Mouse (Mus musculus) WW6 (cell line): ENCODE data around the gene Sppl2c.
"Not testable (repeated sequence)": the region's sequence is repeated elsewhere in the genome, so short reads cannot be mapped to it uniquely, and the experiment has no call there.

Source experiments
- DNase-seq: peaks from one replicate; pipeline ENCODE4 v3.0.0-alpha.2; 2013; ENCODE audit warnings: low read depth, low spot score

Gene Sppl2c

DNA sequence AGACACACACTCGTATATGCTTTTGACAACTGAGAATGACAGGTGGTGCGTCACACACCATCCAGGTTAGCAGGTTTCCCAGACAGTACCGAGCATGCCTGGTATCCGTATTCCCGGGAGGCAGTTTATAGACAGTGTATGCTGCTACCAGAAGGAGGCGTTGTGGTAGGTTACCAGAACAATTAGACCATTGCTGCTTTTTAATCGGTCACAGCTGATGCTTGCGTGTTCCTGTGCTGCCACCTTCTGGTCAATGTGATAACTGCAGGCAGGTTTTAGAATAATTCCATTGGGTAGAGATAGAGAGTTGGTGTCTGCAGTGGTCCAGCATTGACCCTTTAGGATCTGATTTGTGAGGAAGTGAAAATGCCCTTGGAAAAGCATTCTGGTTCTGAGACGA, 9.7 kb downstream of the Sppl2c start:
- peak; percentile 89 for DNase-seq

- no peak for DNase-seq
Measured at GRCm38 (mm10) chr11:104197861-104198260, 11.7 kb downstream of the Sppl2c start.

DNA sequence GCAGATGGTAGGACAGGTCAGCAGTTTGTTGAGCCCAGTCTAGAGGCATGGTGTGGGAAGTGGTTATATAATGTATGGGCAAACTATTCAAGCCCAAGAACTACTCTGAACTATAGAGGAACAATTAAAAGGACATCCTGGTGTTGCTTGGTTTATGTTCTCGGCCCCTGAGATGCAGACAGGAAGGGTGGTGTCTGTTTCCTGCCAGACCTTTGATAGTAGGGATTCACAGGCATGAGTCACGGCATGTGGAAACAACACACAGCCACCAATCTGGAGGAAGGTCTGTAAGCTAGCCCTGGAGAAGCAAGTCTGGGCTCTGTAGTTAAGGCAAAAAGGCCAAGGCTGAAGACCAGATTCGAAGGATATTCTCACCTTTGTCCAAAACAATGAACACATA, 17.1 kb downstream of the Sppl2c start:
- DNase-seq, result no peak

- DNase-seq, result no peak
Measured at GRCm38 (mm10) chr11:104206573-104206972, 20.4 kb downstream of the Sppl2c start.

DNA sequence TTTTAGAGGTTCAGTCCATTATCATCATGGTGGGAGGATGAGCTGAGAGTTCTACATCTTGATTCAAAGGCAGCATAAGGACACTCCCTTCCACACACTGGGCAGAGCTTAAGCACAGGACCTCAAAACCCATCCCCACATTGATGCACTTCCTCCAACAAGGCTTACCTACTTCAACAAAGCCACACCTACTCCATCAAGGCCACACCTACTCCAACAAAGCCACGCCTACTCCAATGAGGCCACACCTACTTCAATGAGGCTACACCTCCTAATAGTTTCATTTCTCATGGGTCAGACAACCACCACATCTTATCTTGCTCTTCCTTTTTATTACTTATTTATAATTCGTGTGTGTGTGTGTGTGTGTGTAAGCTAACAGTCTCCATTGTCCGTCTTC, 22.9 kb downstream of the Sppl2c start:
- no peak for DNase-seq

- no peak for DNase-seq
Measured at GRCm38 (mm10) chr11:104211251-104211650, 25.1 kb downstream of the Sppl2c start.

GRCm38 (mm10) chr11:104214128-104214527, 28.0 kb downstream of the Sppl2c start:
- not testable (repeated sequence) for DNase-seq

GRCm38 (mm10) chr11:104218075-104218474, 31.9 kb downstream of the Sppl2c start:
- DNase-seq, result no peak

- DNase-seq, result no peak
Measured at GRCm38 (mm10) chr11:104220291-104220690, 34.2 kb downstream of the Sppl2c start.

- no peak for DNase-seq
Measured at GRCm38 (mm10) chr11:104221751-104222150, 35.6 kb downstream of the Sppl2c start.

- DNase-seq, result no peak
Measured at GRCm38 (mm10) chr11:104223301-104223700, 37.2 kb downstream of the Sppl2c start.

DNA sequence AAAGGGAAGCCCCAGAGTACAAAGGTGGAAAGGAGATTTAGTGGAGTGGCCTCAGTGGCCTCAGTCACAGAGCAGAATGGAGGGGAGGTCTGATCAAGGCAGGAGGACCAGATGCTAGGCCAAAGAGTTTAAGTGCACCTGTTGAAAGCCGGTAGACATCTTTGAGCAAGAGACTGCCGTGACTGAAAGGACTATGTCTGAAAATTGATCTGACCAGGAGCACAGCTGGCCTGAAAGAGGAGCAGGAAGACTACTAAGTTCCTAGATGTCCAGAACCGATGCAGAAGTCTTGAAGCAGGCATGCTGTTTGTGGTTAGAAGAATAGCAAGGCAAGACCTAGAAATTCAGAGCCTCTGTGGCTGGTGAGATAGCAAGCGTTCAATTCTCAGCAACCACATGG, 43.3 kb downstream of the Sppl2c start:
- no peak for DNase-seq

DNA sequence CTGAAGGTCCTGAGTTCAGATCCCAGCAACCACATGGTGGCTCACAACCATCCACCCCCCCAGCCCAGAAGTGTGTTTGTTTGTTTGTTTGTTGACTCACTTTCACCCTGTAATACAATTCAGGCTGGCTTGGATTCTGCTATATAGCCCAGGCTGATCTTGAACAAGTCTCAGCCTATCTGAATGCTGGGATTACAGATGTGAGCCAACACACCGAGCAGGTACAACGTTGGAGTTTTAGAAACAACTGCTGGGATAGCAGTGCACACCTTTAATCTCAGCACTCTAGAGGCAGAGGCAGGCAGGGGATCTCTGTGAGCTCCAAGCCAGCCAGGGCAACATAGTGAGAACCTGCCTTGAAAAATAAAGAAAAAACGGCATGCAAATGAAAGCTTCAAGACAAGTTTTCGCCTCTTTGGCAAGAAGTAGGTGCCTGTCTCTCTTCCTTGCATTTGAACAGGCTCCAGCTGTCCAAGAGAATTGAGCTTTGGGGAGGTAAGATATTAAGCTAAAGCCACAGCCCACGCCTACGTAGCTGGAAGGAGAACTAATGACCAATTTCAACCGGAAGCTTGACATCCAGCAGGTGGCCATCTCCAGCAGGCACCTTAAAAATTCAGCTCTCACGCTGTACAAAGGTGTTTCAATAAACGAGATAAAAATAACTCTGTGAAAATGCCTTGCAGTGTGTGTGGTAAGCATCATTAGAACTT, 44.1 kb downstream of the Sppl2c start:
- DNase-seq, result no peak

DNA sequence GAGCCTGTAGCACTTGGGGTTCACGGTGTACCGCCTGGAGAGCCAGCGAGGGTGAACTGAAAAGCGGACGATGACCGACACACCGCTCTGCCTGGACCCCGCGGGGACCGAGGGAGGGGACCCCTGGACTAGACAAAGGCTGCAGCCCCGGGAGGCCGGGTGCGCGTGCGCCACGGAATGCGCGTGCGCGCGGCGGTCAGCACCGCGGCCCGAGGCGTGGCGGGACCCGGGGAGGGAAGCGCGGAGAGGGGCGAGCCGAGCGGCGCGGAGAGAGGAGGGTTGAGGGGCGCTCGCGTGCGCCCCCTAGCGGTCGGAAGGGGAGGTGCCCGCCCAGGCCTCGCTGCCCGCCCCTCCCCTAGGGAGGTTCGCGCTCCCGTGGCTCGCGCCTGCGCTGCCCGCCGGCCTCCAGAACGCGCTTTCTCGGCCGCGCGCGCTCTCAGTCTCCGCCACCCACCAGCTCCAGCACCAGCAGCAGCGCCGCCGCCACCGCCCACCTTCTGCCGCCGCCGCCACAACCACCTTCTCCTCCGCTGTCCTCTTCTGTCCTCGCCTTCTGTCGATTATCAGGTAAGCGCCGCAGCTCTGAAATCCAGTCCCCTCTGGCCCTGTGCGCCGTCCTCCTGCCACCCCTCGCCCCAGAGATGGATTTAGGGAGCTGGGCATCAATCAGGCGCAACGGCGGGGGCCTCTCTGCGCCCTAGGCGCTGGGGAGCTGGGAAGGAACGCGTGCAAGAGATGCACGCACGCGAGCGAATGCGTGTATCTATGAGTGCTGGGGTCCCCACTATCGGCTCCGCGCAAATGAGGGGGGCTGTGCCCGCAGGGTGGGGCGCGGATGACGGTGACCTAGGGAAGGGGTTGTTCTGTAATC, 45.1 kb downstream of the Sppl2c start, which contains the start of gene Mapt:
Gene Mapt, plus strand, starts transcription at position 350 of the 871 bp plus-strand sequence.
- DNase-seq, result peak; percentile 87

DNA sequence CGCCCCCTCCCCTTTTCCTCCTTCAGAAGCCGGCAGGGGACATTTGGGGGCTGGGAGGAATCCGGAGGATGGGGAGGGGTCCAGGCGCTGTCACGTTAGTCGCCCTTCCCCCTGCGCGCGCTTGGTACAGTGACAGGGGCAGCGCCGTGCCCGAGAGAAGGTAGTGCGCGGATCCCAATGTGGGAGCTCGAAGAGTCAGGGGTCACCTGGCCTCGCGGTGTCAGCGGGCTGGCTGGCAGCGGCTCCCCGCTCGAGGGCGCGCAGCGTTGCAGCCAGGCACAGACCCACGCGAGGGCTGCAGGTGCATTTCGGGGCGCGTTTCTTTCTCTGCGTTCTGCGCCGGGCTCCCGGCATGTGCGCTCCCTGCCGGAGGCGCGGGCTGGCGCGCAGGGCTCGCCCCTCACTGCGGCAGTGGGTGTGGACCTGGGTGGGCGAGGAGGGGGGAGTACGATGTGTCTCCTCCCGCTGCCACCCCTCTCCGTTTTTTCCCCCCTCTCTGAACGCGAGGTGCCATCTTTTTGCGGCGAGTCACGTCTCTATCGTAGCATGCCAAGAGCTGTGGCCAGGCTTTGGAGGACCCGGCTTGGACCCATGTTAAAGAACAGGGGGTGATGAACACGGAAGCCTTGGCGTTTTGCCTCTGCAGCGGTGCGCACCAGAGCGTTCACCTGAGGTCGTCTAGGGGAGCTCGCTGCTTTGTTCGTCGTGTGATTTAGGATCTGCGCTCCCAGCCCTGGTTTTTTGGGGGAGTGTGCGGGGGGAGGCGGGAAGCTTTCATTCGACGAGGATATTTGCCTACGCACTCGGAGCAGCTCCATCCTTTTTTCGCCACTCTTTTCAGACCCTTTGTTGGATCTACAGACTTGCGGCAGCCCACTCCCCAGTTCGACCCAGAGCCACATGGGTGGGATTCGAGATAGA, 46.3 kb downstream of the Sppl2c start:
- DNase-seq, result no peak

- no peak for DNase-seq
Measured at GRCm38 (mm10) chr11:104233101-104233500, 47.0 kb downstream of the Sppl2c start.

GRCm38 (mm10) chr11:104233574-104234206, 47.6 kb downstream of the Sppl2c start:
- no peak for DNase-seq

DNA sequence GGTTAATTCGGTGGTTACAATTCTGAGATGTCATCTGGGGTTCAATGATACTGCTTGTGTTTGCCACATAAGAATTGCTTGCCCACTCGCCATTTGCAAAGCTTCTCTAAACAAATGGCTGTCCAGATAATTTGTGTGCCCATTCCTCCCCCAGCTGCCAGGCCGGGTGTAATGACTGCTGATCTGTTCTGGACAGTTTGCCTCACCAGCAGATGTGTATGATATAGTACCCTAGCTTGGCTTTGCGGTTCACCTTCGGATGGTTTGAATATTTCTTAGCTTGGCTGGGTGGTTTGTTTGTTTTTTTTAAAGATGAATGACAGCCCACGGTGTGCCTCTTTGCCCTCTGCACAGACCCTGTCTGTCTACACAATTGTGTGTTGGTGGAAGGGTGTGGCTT, 48.6 kb downstream of the Sppl2c start:
- no peak for DNase-seq

- no peak for DNase-seq
Measured at GRCm38 (mm10) chr11:104235881-104236280, 49.8 kb downstream of the Sppl2c start.

GRCm38 (mm10) chr11:104237226-104237625, 51.1 kb downstream of the Sppl2c start:
- DNase-seq, result no peak
